Comparison of ENCODE assay signal across 9 mouse cellular contexts in the genomic region with DNA sequence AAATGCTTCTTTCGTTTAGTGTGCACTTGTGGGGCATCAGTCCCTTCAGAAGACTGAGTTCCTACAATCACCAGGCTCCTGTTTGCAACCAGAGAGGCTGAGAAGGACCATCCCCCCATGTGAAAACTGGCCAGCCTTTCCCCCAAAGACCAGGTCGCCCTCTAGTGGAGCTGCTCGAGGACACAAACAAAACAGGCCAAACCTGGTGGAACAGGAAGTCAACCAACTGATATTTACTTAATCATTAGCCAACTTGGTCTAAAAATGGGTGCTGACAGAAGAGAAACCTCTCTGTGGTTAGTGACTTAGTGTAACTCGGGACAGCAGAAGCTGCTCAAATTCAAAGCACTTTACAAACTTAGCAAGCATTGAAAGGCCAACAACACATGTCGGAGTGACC. TPM values are rescaled to one million over a fixed set of nuclear protein-coding genes. Genes with fewer than 3 reads are reported as not detected.
DNase-seq lines count a peak whose midpoint lies in the region; ATAC-seq and TF ChIP-seq lines count a peak whose summit lies in the region.
"Had no signal": no experiment of that assay in that cellular context is flagged by ENCODE, and none has a peak within 500 bp of the region (broad histone marks: within the 10 kb centered on the region; RNA-seq: fewer than 3 reads in every experiment).

No protein-coding gene starts in this region.

- H3K9me3 ChIP-seq in E14TG2a.4 (ENCODE audit: low read length), result no peaks in the 10 kb centered on the region
- H3K9me3 ChIP-seq in hindbrain, postnatal 0 days (ENCODE audit: low read length), result no peaks in the 10 kb centered on the region

- H3K4me3 ChIP-seq in E14TG2a.4 (replicated peaks; ENCODE audit: low read length) (no peak overlapping the region), macrophage (ENCODE audit: inconsistent target) (no peak overlapping the region)
- no peak overlapping the region for H3K4me3 ChIP-seq in cortical plate, adult 2 months (ENCODE audit: insufficient read depth, low read length)
- H3K4me3 ChIP-seq in hindbrain, postnatal 0 days (ENCODE audit: low read length), result no peak overlapping the region
- no peak overlapping the region for H3K4me3 ChIP-seq in spleen, adult 2 months (ENCODE audit: extremely low read depth, insufficient read depth, insufficient read length)

- H3K27ac ChIP-seq in cortical plate, adult 2 months (ENCODE audit: insufficient read depth, low read length), result no peak overlapping the region
- no peak overlapping the region for H3K27ac ChIP-seq in hindbrain, postnatal 0 days
- H3K27ac ChIP-seq in macrophage, result peak overlapping the region; percentile 96
- H3K27ac ChIP-seq in spleen, adult 2 months (ENCODE audit: insufficient read depth, low read length), result peak overlapping the region; percentile 45

- H3K36me3 ChIP-seq in E14TG2a.4 (ENCODE audit: insufficient read depth, low read length), result peaks cover 8% of the 10 kb centered on the region
- no peaks in the 10 kb centered on the region for H3K36me3 ChIP-seq in hindbrain, postnatal 0 days (ENCODE audit: insufficient read depth, low read length)
- no peaks in the 10 kb centered on the region for H3K36me3 ChIP-seq in macrophage (ENCODE audit: inconsistent target)
- no peaks in the 10 kb centered on the region for H3K36me3 ChIP-seq in spleen, adult 2 months (ENCODE audit: control insufficient read depth, insufficient read depth, low read length)

- no peak overlapping the region for H3K4me2 ChIP-seq in hindbrain, postnatal 0 days (ENCODE audit: low read depth, low read length)

- peak; percentile 66 for TF ChIP-seq CTCF in E14TG2a.4 (conservative IDR thresholded peaks at IDR 0.05; ENCODE audit: low read length)
- peak; percentile 85 for TF ChIP-seq CTCF in cortical plate, adult 2 months (IDR thresholded peaks at IDR 0.05; ENCODE audit: extremely low read depth, insufficient read depth, low read length)
- peak; percentile 87 for TF ChIP-seq CTCF in hindbrain, postnatal 0 days (IDR thresholded peaks at IDR 0.05; ENCODE audit: low read depth)
- peak; percentile 84; the same call in 1 of the 2 replicates for TF ChIP-seq CTCF in spleen, adult 2 months (IDR thresholded peaks at IDR 0.05; ENCODE audit: extremely low read depth, insufficient read depth, insufficient read length, insufficient replicate concordance)

- TF ChIP-seq POLR2A in cortical plate, adult 2 months (IDR thresholded peaks at IDR 0.05; ENCODE audit: extremely low read depth, insufficient read depth, low read length), result no peak
- no peak for TF ChIP-seq POLR2A in spleen, adult 2 months (IDR thresholded peaks at IDR 0.05; ENCODE audit: low read depth, low read length)

- peaks cover 27% of the 10 kb centered on the region; the same call in 1 of the 2 replicates for H3K79me2 ChIP-seq in macrophage (ENCODE audit: inconsistent target)

- H3K27me3 ChIP-seq in E14TG2a.4 (ENCODE audit: insufficient read depth, low read length), result no peaks in the 10 kb centered on the region
- H3K27me3 ChIP-seq in hindbrain, postnatal 0 days (ENCODE audit: insufficient read depth, low read length), result no peaks in the 10 kb centered on the region
- no peaks in the 10 kb centered on the region for H3K27me3 ChIP-seq in spleen, adult 2 months (ENCODE audit: control insufficient read depth, insufficient read depth, low read length)

- no peak for ATAC-seq in hindbrain, postnatal 0 days
- ATAC-seq in activated CD4-positive, CD25-positive, alpha-beta regulatory T cell, adult 4 months, result no peak

- 31% methylated on average over 5 of the region's 5 CpGs for WGBS in hindbrain, postnatal 0 days
- 6% methylated on average over 5 of the region's 5 CpGs for WGBS in macrophage (ENCODE audit: missing documents)
- WGBS in spleen, adult 2 months, result 14% methylated on average over 5 of the region's 5 CpGs

- peak; percentile 85 for DNase-seq in adipocyte (ENCODE audit: low spot score)
- DNase-seq in hindbrain, postnatal 0 days (ENCODE audit: low spot score), result peak; percentile 83
- peak; percentile 70 to 72 for DNase-seq in layer of hippocampus, postnatal 36 days
- peak; percentile 71 to 84 for DNase-seq in spleen, adult 2 months (ENCODE audit: low read depth in 1 of 2, low spot score in 2 of 2)

- no peak overlapping the region for H3K9ac ChIP-seq in hindbrain, postnatal 0 days (replicated peaks; ENCODE audit: low read length)

- peaks cover 68% of the 10 kb centered on the region for H3K4me1 ChIP-seq in E14TG2a.4 (replicated peaks; ENCODE audit: low read depth, low read length)
- peaks cover 3% of the 10 kb centered on the region; the same call in 1 of the 2 replicates for H3K4me1 ChIP-seq in cortical plate, adult 2 months (ENCODE audit: control insufficient read depth, insufficient read depth, low read length)
- peaks cover 11% of the 10 kb centered on the region for H3K4me1 ChIP-seq in hindbrain, postnatal 0 days (ENCODE audit: insufficient read depth, low read length)
- peaks cover 7% of the 10 kb centered on the region; the same call in 1 of the 2 replicates for H3K4me1 ChIP-seq in spleen, adult 2 months (ENCODE audit: control insufficient read depth, insufficient read depth, insufficient read length)

RNA-seq across cellular contexts. Expression of gene Dcaf11, which starts 2.8 kb away (rescaled TPM):
- polyA plus RNA-seq in cortical plate, adult 2 months (2012; rRNA removed), result 94.6 and 110 TPM in 2 replicates
- 97.9 and 118 TPM in 2 replicates for total RNA-seq in hindbrain, postnatal 0 days (2014; rRNA removed)
- polyA plus RNA-seq in hindbrain, postnatal 0 days (2015; fragmentation: Nextera tagmentation; extraction: Ambion mirVana), result 94.1 and 102 TPM in 2 replicates
- total RNA-seq in layer of hippocampus, postnatal 36 days (2021), result 10 to 100 TPM; 82.5 to 83.2 TPM
- total RNA-seq in macrophage (2018; cell fraction: chromatin; rRNA removed), result 10 to 100 TPM; 20.3 to 90.0 (median 63.4) TPM
- total RNA-seq in macrophage (2018; cell fraction: cytosol; rRNA removed), result 10 to 100 TPM; 45.2 to 62.3 (median 54.0) TPM
- total RNA-seq in macrophage (2018; cell fraction: nucleus; rRNA removed), result 10 to 100 TPM; 19.4 to 74.7 (median 52.8) TPM
- 44.4 to 59.1 TPM (median 44.6 TPM) in 3 replicates for polyA plus RNA-seq in macrophage (2018)
- polyA plus RNA-seq in spleen, adult 2 months (2012; rRNA removed), result 73.4 and 77.6 TPM in 2 replicates
- polyA plus RNA-seq in activated CD4-positive, CD25-positive, alpha-beta regulatory T cell, adult 4 months (2017; shearing (Covaris generic)), result 10 to 100 TPM; 95.9 to 97.4 TPM

RNA-seq across cellular contexts. Expression of gene A730061H03Rik, which starts 3.2 kb away (rescaled TPM):
- polyA plus RNA-seq in cortical plate, adult 2 months (2012; rRNA removed), result 0.86 and 1.7 TPM in 2 replicates
- total RNA-seq in hindbrain, postnatal 0 days (2014; rRNA removed), result not detected in 2 replicates
- polyA plus RNA-seq in hindbrain, postnatal 0 days (2015; fragmentation: Nextera tagmentation; extraction: Ambion mirVana), result 0.55 TPM in 1 of 2 replicates, not detected in the other
- 1 to 10 TPM; 1.3 to 1.4 TPM for total RNA-seq in layer of hippocampus, postnatal 36 days (2021)
- 1 to 10 TPM in 3 of 26 experiments, not detected in 23; 8.6 to 9.9 (median 9.2) TPM for total RNA-seq in macrophage (2018; cell fraction: chromatin; rRNA removed)
- 1 to 10 TPM in 2 of 26 experiments, under 1 TPM in 6, not detected in 18; 0.43 to 1.1 (median 0.84) TPM for total RNA-seq in macrophage (2018; cell fraction: cytosol; rRNA removed)
- total RNA-seq in macrophage (2018; cell fraction: nucleus; rRNA removed), result 1 to 10 TPM in 16 of 26 experiments, not detected in 10; 1.8 to 9.7 (median 2.9) TPM
- 0.86 TPM in 1 of 3 replicates, not detected in the others for polyA plus RNA-seq in macrophage (2018)
- 5.6 and 6.3 TPM in 2 replicates for polyA plus RNA-seq in spleen, adult 2 months (2012; rRNA removed)
- not detected for polyA plus RNA-seq in activated CD4-positive, CD25-positive, alpha-beta regulatory T cell, adult 4 months (2017; shearing (Covaris generic))

RNA-seq across cellular contexts. Expression of gene Pck2, which starts 16.9 kb away (rescaled TPM):
- polyA plus RNA-seq in cortical plate, adult 2 months (2012; rRNA removed), result 27.2 and 35.7 TPM in 2 replicates
- total RNA-seq in hindbrain, postnatal 0 days (2014; rRNA removed), result 30.5 and 32.0 TPM in 2 replicates
- 19.9 and 22.5 TPM in 2 replicates for polyA plus RNA-seq in hindbrain, postnatal 0 days (2015; fragmentation: Nextera tagmentation; extraction: Ambion mirVana)
- 10 to 100 TPM; 42.6 to 45.8 TPM for total RNA-seq in layer of hippocampus, postnatal 36 days (2021)
- 10 to 100 TPM in 16 of 26 experiments, 1 to 10 TPM in 10; 1.7 to 50.6 (median 18.6) TPM for total RNA-seq in macrophage (2018; cell fraction: chromatin; rRNA removed)
- total RNA-seq in macrophage (2018; cell fraction: cytosol; rRNA removed), result 10 to 100 TPM in 10 of 26 experiments, 1 to 10 TPM in 16; 5.0 to 16.0 (median 9.5) TPM
- 10 to 100 TPM in 19 of 26 experiments, 1 to 10 TPM in 7; 3.6 to 33.6 (median 14.6) TPM for total RNA-seq in macrophage (2018; cell fraction: nucleus; rRNA removed)
- polyA plus RNA-seq in macrophage (2018), result 5.9 to 15.5 TPM (median 7.9 TPM) in 3 replicates
- polyA plus RNA-seq in spleen, adult 2 months (2012; rRNA removed), result 47.9 and 53.3 TPM in 2 replicates
- 10 to 100 TPM; 23.6 to 33.4 TPM for polyA plus RNA-seq in activated CD4-positive, CD25-positive, alpha-beta regulatory T cell, adult 4 months (2017; shearing (Covaris generic))

RNA-seq across cellular contexts. Expression of gene Fitm1, which starts 18.4 kb away (rescaled TPM):
- not detected in 2 replicates for polyA plus RNA-seq in cortical plate, adult 2 months (2012; rRNA removed)
- total RNA-seq in hindbrain, postnatal 0 days (2014; rRNA removed), result 2.9 TPM in 1 of 2 replicates, not detected in the other
- 0.25 TPM in 1 of 2 replicates, not detected in the other for polyA plus RNA-seq in hindbrain, postnatal 0 days (2015; fragmentation: Nextera tagmentation; extraction: Ambion mirVana)
- total RNA-seq in layer of hippocampus, postnatal 36 days (2021), result not detected
- not detected for total RNA-seq in macrophage (2018; cell fraction: chromatin; rRNA removed)
- not detected for total RNA-seq in macrophage (2018; cell fraction: cytosol; rRNA removed)
- total RNA-seq in macrophage (2018; cell fraction: nucleus; rRNA removed), result not detected
- not detected in 3 replicates for polyA plus RNA-seq in macrophage (2018)
- polyA plus RNA-seq in spleen, adult 2 months (2012; rRNA removed), result 1.4 and 1.5 TPM in 2 replicates
- not detected for polyA plus RNA-seq in activated CD4-positive, CD25-positive, alpha-beta regulatory T cell, adult 4 months (2017; shearing (Covaris generic))
- total RNA-seq: layer of hippocampus, postnatal 25 days had no signal

RNA-seq across cellular contexts. Expression of gene Psme1, which starts 20.9 kb away (rescaled TPM):
- polyA plus RNA-seq in cortical plate, adult 2 months (2012; rRNA removed), result 50.2 and 61.4 TPM in 2 replicates
- 86.5 and 128 TPM in 2 replicates for total RNA-seq in hindbrain, postnatal 0 days (2014; rRNA removed)
- polyA plus RNA-seq in hindbrain, postnatal 0 days (2015; fragmentation: Nextera tagmentation; extraction: Ambion mirVana), result 226 and 244 TPM in 2 replicates
- 10 to 100 TPM; 50.3 to 50.4 TPM for total RNA-seq in layer of hippocampus, postnatal 36 days (2021)
- total RNA-seq in macrophage (2018; cell fraction: chromatin; rRNA removed), result 100 to 1,000 TPM in 21 of 26 experiments, 10 to 100 TPM in 5; 51.0 to 542 (median 200) TPM
- total RNA-seq in macrophage (2018; cell fraction: cytosol; rRNA removed), result 100 to 1,000 TPM; 187 to 602 (median 367) TPM
- total RNA-seq in macrophage (2018; cell fraction: nucleus; rRNA removed), result 100 to 1,000 TPM in 23 of 26 experiments, 10 to 100 TPM in 3; 83.9 to 509 (median 252) TPM
- 213 to 335 TPM (median 292 TPM) in 3 replicates for polyA plus RNA-seq in macrophage (2018)
- polyA plus RNA-seq in spleen, adult 2 months (2012; rRNA removed), result 101 and 118 TPM in 2 replicates
- polyA plus RNA-seq in activated CD4-positive, CD25-positive, alpha-beta regulatory T cell, adult 4 months (2017; shearing (Covaris generic)), result 100 to 1,000 TPM; 700 to 830 TPM

Comparison
In these comparisons a context has a peak if more than half of its experiments do, and no peak if none do; other contexts are left out.
1. H3K27ac ChIP-seq: peak in macrophage (single experiment) and spleen, adult 2 months (single experiment); none in cortical plate, adult 2 months (single experiment) and hindbrain, postnatal 0 days (single experiment).
2. Peak in every context shown above with its lines, with median percentiles within 50 percentile points of each other: CTCF ChIP-seq and DNase-seq.